Comparison of ENCODE assay signal across 12 mouse cellular contexts in genomic region chr17:78313612-78314011, GRCm38 (mm10).
"Had no signal": no experiment of that assay in that cellular context is flagged by ENCODE, and none has a peak within 500 bp of the region (broad histone marks: within the 10 kb centered on the region; RNA-seq: fewer than 3 reads in every experiment).

No protein-coding gene starts in this region.

- H3K9me3 ChIP-seq: limb, embryonic 15.5 days; liver, embryonic 13.5 days; lung, embryonic 15.5 days; neural tube, embryonic 15.5 days had no signal

- H3K9ac ChIP-seq: limb, embryonic 15.5 days; liver, embryonic 13.5 days; liver, postnatal 0 days; lung, embryonic 15.5 days; neural tube, embryonic 15.5 days had no signal

- H3K4me3 ChIP-seq: left cerebral cortex, adult 2 months; limb, embryonic 15.5 days; liver, embryonic 13.5 days; lung, embryonic 15.5 days; myocyte; neural tube, embryonic 15.5 days had no signal

- H3K4me1 ChIP-seq: limb, embryonic 15.5 days; lung, embryonic 15.5 days had no signal

- H3K27me3 ChIP-seq: limb, embryonic 15.5 days; liver, embryonic 13.5 days; neural tube, embryonic 15.5 days had no signal

- DNase-seq: kidney, postnatal 25 days; liver, embryonic 13.5 days; liver, postnatal 0 days; lung, postnatal 14 days; right cerebral cortex, postnatal 25 days; thymus, postnatal 4 days had no signal

- H3K36me3 ChIP-seq: liver, embryonic 13.5 days; lung, embryonic 15.5 days had no signal

- H3K27ac ChIP-seq: left cerebral cortex, adult 2 months; limb, embryonic 15.5 days; liver, embryonic 13.5 days; lung, embryonic 15.5 days; neural tube, embryonic 15.5 days; stomach, postnatal 0 days had no signal

- H3K4me2 ChIP-seq: limb, embryonic 15.5 days; liver, embryonic 13.5 days; lung, embryonic 15.5 days; neural tube, embryonic 15.5 days had no signal

- ATAC-seq: liver, postnatal 0 days had no signal
